In the genomic region with DNA sequence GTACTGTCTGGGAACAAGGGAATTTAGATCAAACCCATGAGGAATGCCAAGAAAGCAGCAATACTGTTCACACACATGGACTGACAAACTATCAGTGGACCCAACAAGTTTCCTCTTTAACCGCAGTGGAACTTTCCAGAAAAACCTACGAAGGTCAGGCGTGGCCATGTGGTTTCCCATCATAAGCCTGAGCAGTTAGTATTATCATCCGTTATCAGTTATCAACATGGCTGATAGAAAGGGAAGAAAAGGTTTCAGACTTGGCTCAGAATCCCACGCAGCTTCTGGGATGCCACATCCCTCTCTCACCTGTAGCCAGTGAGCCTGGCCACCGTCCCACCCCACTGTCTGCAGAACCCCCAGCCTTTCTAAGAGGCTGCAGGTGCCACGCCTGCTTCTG, we compare ENCODE assay signal across 15 mouse cellular contexts.
"Had no signal": no experiment of that assay in that cellular context is flagged by ENCODE, and none has a peak within 500 bp of the region (broad histone marks: within the 10 kb centered on the region; RNA-seq: fewer than 3 reads in every experiment).

No protein-coding gene starts in this region.

- H3K27ac ChIP-seq: neural tube, embryonic 13.5 days; neural tube, embryonic 15.5 days; stomach, embryonic 15.5 days; stomach, postnatal 0 days had no signal

- H3K9ac ChIP-seq: neural tube, embryonic 13.5 days; neural tube, embryonic 15.5 days; stomach, embryonic 15.5 days had no signal

- DNase-seq: retina, postnatal 1 day; right cerebral cortex, adult 18-20 months; right cerebral cortex, postnatal 14 days; right cerebral cortex, postnatal 25 days; right cerebral cortex, postnatal 4 days; spleen, adult 18-20 months; thymus, adult 18-20 months; thymus, adult 2 months; thymus, postnatal 14 days; thymus, postnatal 25 days; thymus, postnatal 4 days had no signal

- H3K9me3 ChIP-seq: neural tube, embryonic 13.5 days; neural tube, embryonic 15.5 days; stomach, embryonic 15.5 days had no signal

- H3K36me3 ChIP-seq: neural tube, embryonic 13.5 days; neural tube, embryonic 15.5 days; stomach, embryonic 15.5 days had no signal

- H3K4me3 ChIP-seq: neural tube, embryonic 13.5 days; neural tube, embryonic 15.5 days; stomach, embryonic 15.5 days had no signal

- H3K4me1 ChIP-seq: stomach, embryonic 15.5 days had no signal

- H3K27me3 ChIP-seq: neural tube, embryonic 13.5 days; neural tube, embryonic 15.5 days; stomach, embryonic 15.5 days had no signal
